Mouse (Mus musculus) liver, postnatal 0 days (tissue): ENCODE measurements around the gene Naa11. TPM values are rescaled to one million over a fixed set of nuclear protein-coding genes. Genes with fewer than 3 reads are reported as not detected.

Experiments used
- ATAC-seq: fragments of 200-750 bp; cut with Nextera tagmentation; 2 replicates; pipeline ENCODE4 v1.8.0; 2017; ENCODE audit warnings: mild to moderate bottlenecking, moderate library complexity
- DNase-seq: peaks from one replicate; pipeline ENCODE4 v3.0.0-alpha.2; 2016
- H3K27ac ChIP-seq: fragments of 300-500 bp; sonication (generic); 2 replicates; pipeline ENCODE4 v1.5.1; 2014; ENCODE audit warnings: antibody characterized with exemption, moderate library complexity, mild to moderate bottlenecking, low read depth
- H3K27me3 ChIP-seq: fragments of 300-500 bp; sonication (generic); 2 replicates; pipeline ENCODE4 v1.6.1; 2014; ENCODE audit warnings: low read length, control low read depth, mixed read lengths; ENCODE audit not compliant: insufficient read depth
- H3K36me3 ChIP-seq: fragments of 300-500 bp; sonication (generic); replicated peaks from 2 replicates; pipeline ENCODE4 v1.6.1; 2014; ENCODE audit warnings: mild to moderate bottlenecking, control low read depth, low read length, moderate library complexity, mixed read lengths; ENCODE audit not compliant: insufficient read depth
- H3K4me1 ChIP-seq: fragments of 300-500 bp; sonication (generic); 2 replicates; pipeline ENCODE4 v1.6.1; 2014; ENCODE audit warnings: antibody characterized with exemption, mild to moderate bottlenecking, control low read depth; ENCODE audit not compliant: insufficient read depth
- H3K4me2 ChIP-seq: fragments of 300-500 bp; sonication (generic); 2 replicates; pipeline ENCODE4 v1.6.1; 2014; ENCODE audit warnings: low read depth, mild to moderate bottlenecking, low read length, moderate library complexity, mixed read lengths
- H3K4me3 ChIP-seq: fragments of 300-500 bp; sonication (generic); 2 replicates; pipeline ENCODE4 v1.5.1; 2014; ENCODE audit warnings: low read depth, low read length
- H3K9ac ChIP-seq: fragments of 300-500 bp; sonication (generic); replicated peaks from 2 replicates; pipeline ENCODE4 v1.6.1; 2014; ENCODE audit warnings: mild to moderate bottlenecking, moderate library complexity
- H3K9me3 ChIP-seq: fragments of 300-500 bp; sonication (generic); 2 replicates; pipeline ENCODE4 v1.6.1; 2016; ENCODE audit warnings: mild to moderate bottlenecking, control low read depth, low read length, mixed read lengths
- CTCF ChIP-seq: sonication (generic); IDR thresholded peaks from 2 replicates; pipeline ENCODE4 v1.5.1; 2016; ENCODE audit warnings: antibody characterized with exemption, low read depth
- EP300 ChIP-seq: IDR thresholded peaks from 2 replicates; pipeline ENCODE4 v1.6.1; 2016; ENCODE audit warnings: antibody characterized with exemption, low read depth, mild to moderate bottlenecking
- WGBS: fragments of 180-500 bp; shearing (Covaris S2); extraction: QIAGEN DNeasy Blood & Tissue Kit; methylation state at CpG from one replicate; pipeline ENCODE4 v1.1.7; 2014; ENCODE audit not compliant: insufficient replicate concordance; 5-methylcytosine and 5-hydroxymethylcytosine counted together
- polyA plus RNA-seq: library from polyadenylated mRNA; unstranded; fragments of >200 nt; fragmentation: Nextera tagmentation; extraction: Ambion mirVana; gene quantifications from 2 replicates; pipeline ENCODE4 v1.2.1, GENCODE M21; 2015

Gene Naa11
- polyA plus RNA-seq, 1 experiment from 2014 or later = not detected

DNA sequence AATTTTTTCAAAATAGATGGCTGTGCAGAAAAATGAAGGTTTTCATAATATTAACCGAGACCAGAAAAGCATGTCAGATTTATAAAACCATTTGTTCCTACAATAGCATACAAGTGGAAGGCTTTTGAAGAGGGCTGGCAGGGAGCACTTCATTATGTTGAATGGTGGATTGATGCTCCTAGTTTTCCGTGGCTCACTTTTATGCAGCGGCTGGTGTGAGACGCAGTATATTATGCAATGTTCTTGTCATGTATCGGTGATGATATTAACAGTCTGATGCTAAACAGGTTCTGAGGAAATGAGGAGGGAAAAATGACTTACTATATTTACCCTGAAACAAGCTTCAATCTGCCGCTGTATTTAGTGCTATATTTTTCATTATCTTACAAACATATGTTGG, 18.0 kb upstream of the Naa11 start:
- ATAC-seq = no peak
- Histone ChIP-seq H3K27me3 (no peaks in the 10 kb centered on the region), H3K4me2 (no peak overlapping the region), H3K4me3 (no peak overlapping the region), H3K9ac (no peak overlapping the region), H3K36me3 (no peaks in the 10 kb centered on the region), H3K9me3 (no peaks in the 10 kb centered on the region), H3K4me1 (no peaks in the 10 kb centered on the region), H3K27ac (no peak overlapping the region)
- TF ChIP-seq EP300 (no peak), CTCF (no peak)
- WGBS = 84% methylated on average over 6 of the region's 6 CpGs
- no peak for DNase-seq

DNA sequence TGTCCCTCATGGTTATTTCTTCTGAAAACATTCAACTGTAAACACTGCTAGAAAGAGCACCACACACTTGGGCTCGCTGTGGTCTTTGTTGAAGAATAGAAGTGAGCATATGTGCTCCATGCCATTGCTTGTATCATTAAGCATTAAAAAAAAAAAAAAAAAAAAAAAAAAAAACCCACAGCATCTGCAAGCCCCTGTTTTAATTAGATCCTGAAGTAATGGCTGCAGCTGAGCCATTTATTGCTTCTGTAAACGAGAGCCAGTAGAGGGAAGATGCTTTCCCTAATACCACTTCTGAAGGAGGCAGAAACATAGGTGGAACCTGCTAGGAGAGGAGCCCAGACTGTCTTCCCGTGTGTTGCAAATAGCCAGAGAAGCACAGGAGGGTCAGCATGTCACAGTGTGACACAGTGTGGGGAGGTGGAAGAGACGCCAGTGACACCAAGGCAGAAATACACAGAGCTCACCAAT, 17.1 kb upstream of the Naa11 start:
- no peak for TF ChIP-seq CTCF
- TF ChIP-seq EP300 = no peak

DNA sequence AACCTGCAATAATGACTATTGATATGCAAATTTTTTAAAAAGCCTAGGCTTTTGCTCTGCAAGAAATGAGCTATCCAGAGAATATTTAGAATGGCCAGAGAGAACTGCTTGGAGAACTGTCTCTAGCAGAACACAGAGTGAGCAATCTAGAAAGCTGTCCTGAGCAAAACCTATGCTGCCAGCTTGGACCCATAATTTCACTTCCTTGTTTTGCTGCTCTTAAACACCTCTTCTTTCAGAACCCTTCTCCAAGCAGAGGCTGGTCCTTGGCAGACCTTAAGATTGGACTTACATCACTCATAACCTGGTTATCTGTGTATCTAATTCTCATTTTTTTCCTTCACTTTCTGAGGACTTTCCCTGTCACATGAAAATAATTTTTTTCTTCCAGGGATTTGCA, 8.9 kb upstream of the Naa11 start:
- Histone ChIP-seq H3K36me3 (no peaks in the 10 kb centered on the region), H3K9me3 (no peaks in the 10 kb centered on the region), H3K27me3 (no peaks in the 10 kb centered on the region), H3K4me3 (no peak overlapping the region), H3K27ac (no peak overlapping the region), H3K9ac (no peak overlapping the region), H3K4me1 (no peaks in the 10 kb centered on the region), H3K4me2 (no peak overlapping the region)
- DNase-seq (no peak), ATAC-seq (no peak)
- TF ChIP-seq CTCF = no peak
- no peak for TF ChIP-seq EP300

More for the DNA sequence above, 17.1 kb upstream of the Naa11 start:
- Histone ChIP-seq H3K9me3 (no peaks in the 10 kb centered on the region), H3K27ac (no peak overlapping the region), H3K36me3 (no peaks in the 10 kb centered on the region), H3K27me3 (no peaks in the 10 kb centered on the region), H3K9ac (no peak overlapping the region), H3K4me2 (no peak overlapping the region), H3K4me1 (no peaks in the 10 kb centered on the region), H3K4me3 (no peak overlapping the region)
- no peak for ATAC-seq
- no peak for DNase-seq
- 65% methylated on average over 4 of the region's 4 CpGs for WGBS

DNA sequence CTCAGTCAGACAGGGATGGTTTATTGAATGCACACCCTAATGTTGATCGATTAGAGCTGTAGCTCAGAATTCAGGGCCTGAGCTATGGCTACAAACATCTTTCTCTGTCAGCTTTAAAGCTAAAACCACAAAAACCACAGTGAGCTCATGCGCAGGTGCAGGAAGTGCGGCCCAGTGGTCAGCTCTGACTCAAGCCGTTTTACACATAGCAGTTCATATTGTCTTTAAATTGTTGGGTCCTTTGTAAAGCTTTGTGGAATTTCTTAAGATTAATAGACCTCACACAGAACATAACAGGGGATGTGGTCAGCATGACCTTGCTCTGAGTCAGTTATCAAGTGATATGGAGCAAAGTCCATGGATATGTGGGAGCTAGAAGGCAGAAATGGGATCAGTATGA, 5.4 kb upstream of the Naa11 start:
- 25% methylated on average over 4 of the region's 4 CpGs for WGBS

DNA sequence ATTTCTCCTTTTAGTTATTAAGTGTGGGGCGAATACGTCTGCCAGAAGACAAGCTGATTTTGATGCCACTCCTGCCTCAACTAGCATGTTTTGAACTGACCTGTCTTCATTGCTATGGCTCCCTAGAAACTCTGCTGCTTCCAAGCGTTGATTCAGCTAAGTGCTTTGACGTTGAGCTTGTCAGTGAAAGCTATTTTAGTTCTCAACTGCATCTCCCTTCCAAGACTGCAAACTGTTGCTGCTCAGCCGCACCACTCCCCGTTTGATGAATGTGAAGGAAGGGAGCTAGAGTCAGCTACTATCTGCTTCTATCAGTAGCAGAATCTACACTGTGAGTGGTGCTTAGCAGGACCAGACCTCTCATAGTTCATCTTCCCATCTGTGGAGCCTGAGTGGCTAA, 4.6 kb downstream of the Naa11 start:
- 72% methylated on average over 6 of the region's 6 CpGs for WGBS

More for the DNA sequence above, 5.4 kb upstream of the Naa11 start:
- Histone ChIP-seq H3K4me2 (no peak overlapping the region), H3K27ac (no peak overlapping the region), H3K4me1 (no peaks in the 10 kb centered on the region), H3K27me3 (no peaks in the 10 kb centered on the region), H3K9me3 (no peaks in the 10 kb centered on the region), H3K36me3 (no peaks in the 10 kb centered on the region), H3K4me3 (no peak overlapping the region), H3K9ac (no peak overlapping the region)
- ATAC-seq = no peak
- DNase-seq = peak; percentile 22
- no peak for TF ChIP-seq CTCF
- no peak for TF ChIP-seq EP300

DNA sequence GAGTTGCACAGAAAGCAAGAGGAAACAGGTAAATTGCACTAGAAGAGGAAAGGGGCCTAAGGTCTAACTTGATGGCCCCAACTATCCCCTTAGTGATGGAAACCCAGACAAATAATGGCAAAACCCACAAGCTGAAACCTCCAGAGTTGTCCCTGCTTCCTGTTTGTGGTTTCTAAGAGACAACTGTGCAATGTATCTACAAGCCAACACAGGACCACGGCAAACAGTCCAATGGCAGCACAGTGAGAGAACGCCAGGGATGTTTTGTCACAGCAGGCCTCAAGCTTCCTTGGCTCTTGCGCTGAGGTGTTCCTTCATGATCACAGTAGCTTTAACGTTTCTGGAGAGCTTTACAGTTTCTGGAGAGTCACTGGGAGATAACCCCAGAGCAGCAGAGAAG, 7.8 kb downstream of the Naa11 start:
- Histone ChIP-seq H3K4me1 (no peaks in the 10 kb centered on the region), H3K27me3 (no peaks in the 10 kb centered on the region), H3K36me3 (no peaks in the 10 kb centered on the region), H3K4me3 (no peak overlapping the region), H3K27ac (no peak overlapping the region), H3K4me2 (no peak overlapping the region), H3K9me3 (no peaks in the 10 kb centered on the region), H3K9ac (no peak overlapping the region)
- DNase-seq (no peak), ATAC-seq (no peak)
- no peak for TF ChIP-seq CTCF
- WGBS = 33% methylated on average over 4 of the region's 4 CpGs

More for the DNA sequence above, 4.6 kb downstream of the Naa11 start:
- H3K9me3 ChIP-seq = no peaks in the 10 kb centered on the region
- no peak overlapping the region for H3K4me3 ChIP-seq
- no peak overlapping the region for H3K9ac ChIP-seq
- no peaks in the 10 kb centered on the region for H3K27me3 ChIP-seq
- TF ChIP-seq CTCF (no peak), EP300 (no peak)
- no peaks in the 10 kb centered on the region for H3K4me1 ChIP-seq
- ATAC-seq = no peak
- no peak overlapping the region for H3K27ac ChIP-seq
- no peak overlapping the region for H3K4me2 ChIP-seq
- H3K36me3 ChIP-seq = no peaks in the 10 kb centered on the region
- DNase-seq = no peak

DNA sequence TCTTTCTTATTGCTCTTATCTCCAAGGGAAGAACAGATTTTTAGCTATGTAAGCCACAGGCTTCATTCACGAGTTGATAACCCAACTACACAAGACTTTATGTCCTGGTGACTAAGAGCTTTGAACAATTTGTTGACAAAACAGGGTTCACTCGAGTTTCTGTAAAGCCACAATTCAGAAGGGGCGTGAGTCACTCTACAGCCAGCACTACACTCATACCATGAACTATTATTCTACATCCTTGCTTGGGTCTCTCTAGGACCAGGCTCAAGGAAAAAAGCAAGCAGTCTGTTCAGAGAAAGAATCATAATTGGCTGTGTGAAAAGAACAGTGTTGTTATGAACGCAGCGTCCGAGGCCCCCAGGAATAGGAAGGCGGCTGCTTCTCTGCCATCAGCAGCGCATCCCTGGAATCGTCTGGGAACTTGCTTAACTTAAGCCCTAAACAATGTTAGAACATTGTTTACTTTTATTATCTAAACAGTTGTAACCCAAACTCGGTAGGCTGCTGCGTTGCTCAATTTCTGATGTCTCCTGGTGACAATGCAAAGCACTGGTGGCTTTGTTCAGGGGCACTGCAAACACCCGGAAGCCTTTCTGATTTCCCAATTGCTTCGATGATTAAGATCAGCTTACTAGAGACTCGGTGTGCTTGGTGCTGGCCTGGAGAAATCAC, 9.5 kb downstream of the Naa11 start:
- no peak for DNase-seq
- WGBS = 52% methylated on average over 14 of the region's 14 CpGs

More for the DNA sequence above, 9.5 kb downstream of the Naa11 start:
- H3K27me3 ChIP-seq = no peaks in the 10 kb centered on the region
- H3K4me1 ChIP-seq = no peaks in the 10 kb centered on the region
- TF ChIP-seq EP300 (no peak), CTCF (no peak)
- H3K4me3 ChIP-seq = no peak overlapping the region
- H3K9me3 ChIP-seq = no peaks in the 10 kb centered on the region
- no peak overlapping the region for H3K4me2 ChIP-seq
- no peaks in the 10 kb centered on the region for H3K36me3 ChIP-seq
- no peak overlapping the region for H3K27ac ChIP-seq
- H3K9ac ChIP-seq = no peak overlapping the region
- no peak for ATAC-seq
